Mouse (Mus musculus) stomach, postnatal 0 days (tissue): ENCODE measurements at regions not wholly inside any gene's neighbourhood (a gene's known extent, or its start where the extent isn't known, plus 50 kb on each side); places are given as distances from the start of the nearest gene placed in this dataset.

ENCODE experiments used
- CTCF ChIP-seq: IDR thresholded peaks from 2 replicates; pipeline ENCODE4 v1.5.1; 2016; ENCODE audit warnings: antibody characterized with exemption, low read depth, mild to moderate bottlenecking, moderate library complexity
- EP300 ChIP-seq: optimal IDR thresholded peaks from 2 replicates; pipeline ENCODE3; 2016; ENCODE audit warnings: antibody characterized with exemption

GRCm38 (mm10) chr5:7821700-7822099, 138.6 kb upstream of the Steap4 start:
- TF ChIP-seq CTCF (no peak), EP300 (no peak)
